Mouse (Mus musculus): Measurements from ENCODE around the gene Zfp143.

The Zfp143 gene

GRCm38 (mm10) chr7:110133988-110134387 is 73.0 kb downstream of the Zfp143 start:
- no peak for DNase-seq (ENCODE audit: low spot score in 2 of 2)

- DNase-seq (ENCODE audit: low spot score in 2 of 2): no peak
Measured at GRCm38 (mm10) chr7:110138538-110138937, 77.5 kb downstream of the Zfp143 start.

DNA sequence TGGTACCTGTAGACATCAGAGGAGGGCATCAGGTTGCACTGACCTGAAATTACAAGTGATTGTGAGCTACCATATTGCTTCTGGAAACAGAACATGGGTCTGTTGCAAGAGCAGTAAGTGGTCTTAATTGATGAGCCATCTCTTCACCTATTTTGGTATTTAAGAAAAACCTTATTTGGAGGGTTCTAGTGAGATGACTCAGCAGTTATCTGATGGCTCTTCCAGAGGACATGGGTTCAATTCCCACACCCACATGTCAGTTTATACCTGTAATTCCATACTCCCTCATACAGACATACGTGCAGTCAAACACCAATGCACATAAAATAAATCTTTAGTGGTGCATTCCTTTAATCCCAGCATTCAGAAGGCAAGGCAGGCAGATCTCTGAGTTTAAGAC is 82.8 kb downstream of the Zfp143 start:
- DNase-seq (ENCODE audit: low spot score in 2 of 2): no peak
